In the genomic region with DNA sequence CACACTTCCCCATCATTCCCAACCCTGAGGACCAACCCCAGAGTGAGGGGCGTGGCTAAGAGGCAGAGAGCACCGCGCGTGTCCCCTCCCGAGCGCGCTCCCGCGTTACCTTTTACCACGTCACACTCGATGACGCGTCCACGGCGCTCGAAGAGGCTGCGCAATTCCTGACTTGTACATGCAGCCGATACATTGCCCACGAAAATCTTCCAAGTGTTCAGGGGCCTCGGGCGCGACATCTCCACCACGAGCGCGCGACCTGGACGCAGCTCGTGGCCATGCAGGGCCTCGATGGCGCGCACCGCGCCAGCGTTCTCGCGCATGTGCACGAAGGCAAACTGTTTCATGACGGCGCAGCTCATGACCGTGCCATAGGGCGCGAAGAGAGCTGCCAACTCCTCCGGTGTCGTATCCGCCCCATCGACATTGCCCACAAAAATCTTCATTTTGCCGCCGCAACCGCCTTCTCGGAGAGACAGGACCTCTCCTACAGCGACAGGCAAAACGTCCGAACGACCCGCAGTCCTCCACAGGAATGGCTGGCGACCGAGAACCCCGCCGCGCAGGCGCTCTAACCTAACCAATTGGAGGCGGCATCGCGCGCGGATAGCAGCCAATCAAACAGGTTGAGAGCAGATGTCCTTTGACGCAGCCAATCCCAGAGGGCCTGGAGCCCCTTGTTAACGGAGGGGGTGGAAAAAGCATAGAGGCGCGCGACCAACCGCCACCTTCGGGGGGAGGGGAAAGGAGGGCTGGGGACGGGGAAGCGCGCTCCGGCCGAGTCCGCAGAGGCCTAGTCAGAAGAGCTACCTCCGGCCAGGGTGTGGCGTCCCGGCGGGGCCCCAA, we compare ENCODE assay signal across 8 mouse cellular contexts. TPM values are rescaled to one million over a fixed set of nuclear protein-coding genes. Genes with fewer than 3 reads are reported as not detected.
DNase-seq lines count a peak whose midpoint lies in the region; ATAC-seq lines count a peak whose summit lies in the region.

A gene (minus strand): TSS at position 550 of the 846 bp plus-strand sequence.
A gene (minus strand): TSS at position 572 of the 846 bp plus-strand sequence.

- peak within 1 kb of the TSS; percentile 91 for H3K27ac ChIP-seq in brown adipose tissue, adult 24 weeks (replicated peaks; ENCODE audit: low read depth, low read length)
- H3K27ac ChIP-seq in heart, embryonic 13.5 days (replicated peaks): peak within 1 kb of the TSS; percentile 96
- peak within 1 kb of the TSS; percentile 96 for H3K27ac ChIP-seq in liver, embryonic 12.5 days
- H3K27ac ChIP-seq in stomach, embryonic 15.5 days: peak within 1 kb of the TSS; percentile 98

- H3K4me3 ChIP-seq in brown adipose tissue, adult 24 weeks (ENCODE audit: insufficient read depth, low read depth, low read length): peak within 1 kb of the TSS; percentile 86
- H3K4me3 ChIP-seq in heart, embryonic 13.5 days: peak within 1 kb of the TSS; percentile 94
- peak within 1 kb of the TSS; percentile 96 for H3K4me3 ChIP-seq in liver, embryonic 12.5 days
- peak within 1 kb of the TSS; percentile 77 for H3K4me3 ChIP-seq in stomach, embryonic 15.5 days (replicated peaks)

- H3K4me2 ChIP-seq in heart, embryonic 13.5 days: peak within 1 kb of the TSS; percentile 96
- H3K4me2 ChIP-seq in liver, embryonic 12.5 days: peak within 1 kb of the TSS; percentile 90
- peak within 1 kb of the TSS; percentile 82 for H3K4me2 ChIP-seq in stomach, embryonic 15.5 days

- peak; percentile 94 for ATAC-seq in heart, embryonic 13.5 days (ENCODE audit: extremely low read depth, insufficient number of reproducible peaks, low FRiP score, low TSS enrichment)
- ATAC-seq in liver, embryonic 12.5 days: peak; percentile 97
- ATAC-seq in stomach, embryonic 15.5 days (ENCODE audit: insufficient read depth, low FRiP score, low read depth): peak; percentile 98

- 0 out of 2 replicates have a peak, but pooled peaks cover 10% of the 10 kb centered on the region for H3K36me3 ChIP-seq in heart, embryonic 13.5 days
- H3K36me3 ChIP-seq in liver, embryonic 12.5 days: peaks cover 12% of the 10 kb centered on the region; the same call in 1 of the 2 replicates
- H3K36me3 ChIP-seq in stomach, embryonic 15.5 days: no peaks in the 10 kb centered on the region

- H3K9me3 ChIP-seq in heart, embryonic 13.5 days: no peaks in the 10 kb centered on the region
- H3K9me3 ChIP-seq in liver, embryonic 12.5 days (replicated peaks): no peaks in the 10 kb centered on the region; the same call in 1 of the 2 replicates
- H3K9me3 ChIP-seq in stomach, embryonic 15.5 days: no peaks in the 10 kb centered on the region

- H3K27me3 ChIP-seq in heart, embryonic 13.5 days (replicated peaks): no peaks in the 10 kb centered on the region
- H3K27me3 ChIP-seq in liver, embryonic 12.5 days (replicated peaks): no peaks in the 10 kb centered on the region
- no peaks in the 10 kb centered on the region for H3K27me3 ChIP-seq in stomach, embryonic 15.5 days (replicated peaks)

- H3K9ac ChIP-seq in heart, embryonic 13.5 days: peak within 1 kb of the TSS; percentile 93
- H3K9ac ChIP-seq in liver, embryonic 12.5 days: peak within 1 kb of the TSS; percentile 89
- peak within 1 kb of the TSS; percentile 94 for H3K9ac ChIP-seq in stomach, embryonic 15.5 days

- peak; percentile 97 for DNase-seq in CD4-positive, CD25-positive, alpha-beta regulatory T cell, adult 2 months (ENCODE audit: low read depth, low spot score)
- peak; percentile 87 for DNase-seq in fat pad, adult 2 months (ENCODE audit: extremely low read depth, low read depth, low spot score)
- peak; percentile 98 for DNase-seq in kidney, postnatal 10 days
- peak; percentile 96 to 97 for DNase-seq in natural killer cell, adult 2 months (ENCODE audit: low spot score in 2 of 2)

- peaks cover 2% of the 10 kb centered on the region for H3K4me1 ChIP-seq in brown adipose tissue, adult 24 weeks (ENCODE audit: control insufficient read depth, insufficient read depth, insufficient read length, low read length)
- peaks cover 33% of the 10 kb centered on the region for H3K4me1 ChIP-seq in heart, embryonic 13.5 days
- peaks cover 41% of the 10 kb centered on the region for H3K4me1 ChIP-seq in liver, embryonic 12.5 days
- peaks cover 13% of the 10 kb centered on the region for H3K4me1 ChIP-seq in stomach, embryonic 15.5 days

- WGBS in heart, embryonic 13.5 days: under 1% methylated on average over 83 of the region's 83 CpGs
- under 1% methylated on average over 83 of the region's 83 CpGs for WGBS in liver, embryonic 12.5 days (ENCODE audit: insufficient replicate concordance)
- WGBS in stomach, embryonic 15.5 days: under 1% methylated on average over 83 of the region's 83 CpGs

RNA-seq across cellular contexts. Expression of the first gene that starts in this region (rescaled TPM):
- 12.6 and 14.8 TPM in 2 replicates for polyA plus RNA-seq in brown adipose tissue, adult 24 weeks (2012; ENCODE audit: insufficient read depth, insufficient read length, missing spikeins)
- 21.5 and 26.8 TPM in 2 replicates for polyA plus RNA-seq in heart, embryonic 13.5 days (2015; fragmentation: Nextera tagmentation; extraction: Ambion mirVana)
- 18.1 and 18.9 TPM in 2 replicates for polyA plus RNA-seq in liver, embryonic 12.5 days (2016; fragmentation: Nextera tagmentation; extraction: Ambion mirVana)
- polyA plus RNA-seq in stomach, embryonic 15.5 days (2015; fragmentation: Nextera tagmentation; extraction: Ambion mirVana): 29.9 and 38.0 TPM in 2 replicates

RNA-seq across cellular contexts. Expression of the second gene that starts in this region (rescaled TPM):
- 6.9 and 15.0 TPM in 2 replicates for polyA plus RNA-seq in brown adipose tissue, adult 24 weeks (2012; ENCODE audit: insufficient read depth, insufficient read length, missing spikeins)
- polyA plus RNA-seq in heart, embryonic 13.5 days (2015; fragmentation: Nextera tagmentation; extraction: Ambion mirVana): 48.4 and 48.6 TPM in 2 replicates
- 62.0 and 63.5 TPM in 2 replicates for polyA plus RNA-seq in liver, embryonic 12.5 days (2016; fragmentation: Nextera tagmentation; extraction: Ambion mirVana)
- polyA plus RNA-seq in stomach, embryonic 15.5 days (2015; fragmentation: Nextera tagmentation; extraction: Ambion mirVana): 70.3 and 75.2 TPM in 2 replicates

Comparison
In these comparisons a context has a peak if more than half of its experiments do, and no peak if none do; other contexts are left out.
1. Peak in every context shown above with its lines: DNase-seq, ATAC-seq, H3K4me3 ChIP-seq and H3K27ac ChIP-seq.